Mouse (Mus musculus): Measurements from ENCODE around the gene Sntg2. TPM values are rescaled to one million over a fixed set of nuclear protein-coding genes. Genes with fewer than 3 reads are reported as not detected.
A peak's percentile ranks its signal among the peaks of the same experiment; 100 is the strongest.

Gene Sntg2
- polyA plus RNA-seq, 1 experiment from 2014 or later: 0.20 TPM

DNA sequence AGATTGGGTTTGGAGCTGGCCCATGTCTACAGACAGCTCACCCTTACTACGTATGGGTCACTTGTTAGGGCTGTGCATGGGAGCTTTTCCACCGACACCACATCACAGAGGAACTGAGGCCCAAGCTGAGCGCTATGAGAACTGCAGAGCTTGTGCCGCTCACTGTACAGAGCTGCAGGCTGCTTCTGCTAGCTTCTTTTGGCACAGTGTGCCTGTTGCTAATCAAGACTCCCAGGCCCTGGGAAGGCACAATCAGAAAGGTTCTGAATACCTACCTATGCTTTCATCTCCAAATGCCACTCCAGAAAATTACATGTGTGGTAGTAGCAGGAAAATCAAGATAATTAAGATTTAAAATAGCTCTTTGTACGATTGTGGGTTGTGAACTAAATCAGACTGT is 165.1 kb downstream of the Sntg2 start:
- TF ChIP-seq EP300 (IDR thresholded peaks at IDR 0.05; ENCODE audit: low read depth) (no peak), CTCF (IDR thresholded peaks at IDR 0.05; ENCODE audit: low read depth) (no peak)
- H3K4me2 ChIP-seq (ENCODE audit: low read depth, low read length): no peak overlapping the region
- no peak overlapping the region for H3K4me3 ChIP-seq (ENCODE audit: low read depth, low read length)
- no peaks in the 10 kb centered on the region for H3K36me3 ChIP-seq (replicated peaks; ENCODE audit: insufficient read depth, low read length)
- H3K27ac ChIP-seq (ENCODE audit: low read depth): no peak overlapping the region
- H3K4me1 ChIP-seq (ENCODE audit: insufficient read depth): no peaks in the 10 kb centered on the region
- H3K9ac ChIP-seq (replicated peaks): no peak overlapping the region
- no peak for ATAC-seq
- 0 out of 2 replicates have a peak, but pooled peaks cover 3% of the 10 kb centered on the region for H3K27me3 ChIP-seq (ENCODE audit: insufficient read depth, low read length)
- 64% methylated on average over 5 of the region's 5 CpGs for WGBS (ENCODE audit: insufficient replicate concordance)
- no peak for DNase-seq
- H3K9me3 ChIP-seq (ENCODE audit: low read length): no peaks in the 10 kb centered on the region

DNA sequence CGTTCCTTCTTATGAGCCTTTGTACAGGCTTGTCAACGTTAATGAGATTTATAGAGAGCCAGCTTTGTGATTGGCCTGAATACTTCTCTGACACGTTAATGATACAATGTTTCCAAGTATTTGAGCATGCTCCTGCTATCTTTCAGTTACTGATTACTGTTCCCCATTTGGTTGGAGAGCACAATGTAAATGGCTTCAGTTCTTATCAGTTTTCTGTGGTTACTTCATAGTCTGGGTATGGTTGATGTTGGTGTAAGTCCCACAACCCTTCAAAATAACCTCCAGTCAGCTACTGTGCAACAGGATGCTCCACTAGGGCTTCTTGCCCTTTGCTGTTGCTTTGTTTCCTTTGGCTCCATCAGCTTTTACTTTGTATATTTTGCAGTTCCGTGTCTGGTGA is 168.7 kb downstream of the Sntg2 start:
- Histone ChIP-seq H3K9ac (replicated peaks) (no peak overlapping the region), H3K36me3 (replicated peaks; ENCODE audit: insufficient read depth, low read length) (no peaks in the 10 kb centered on the region), H3K4me2 (ENCODE audit: low read depth, low read length) (no peak overlapping the region), H3K27me3 (ENCODE audit: insufficient read depth, low read length) (no peaks in the 10 kb centered on the region), H3K4me1 (ENCODE audit: insufficient read depth) (no peaks in the 10 kb centered on the region), H3K27ac (ENCODE audit: low read depth) (no peak overlapping the region), H3K9me3 (ENCODE audit: low read length) (no peaks in the 10 kb centered on the region), H3K4me3 (ENCODE audit: low read depth, low read length) (no peak overlapping the region)
- TF ChIP-seq CTCF (IDR thresholded peaks at IDR 0.05; ENCODE audit: low read depth): no peak
- TF ChIP-seq EP300 (IDR thresholded peaks at IDR 0.05; ENCODE audit: low read depth): no peak
- WGBS (ENCODE audit: insufficient replicate concordance): 51% methylated on average over 4 of the region's 4 CpGs
- no peak for ATAC-seq
- no peak for DNase-seq

GRCm38 (mm10) chr12:30202763-30203162 is 170.4 kb downstream of the Sntg2 start:
- Histone ChIP-seq H3K9ac (replicated peaks) (no peak overlapping the region), H3K36me3 (replicated peaks; ENCODE audit: insufficient read depth, low read length) (no peaks in the 10 kb centered on the region), H3K27me3 (ENCODE audit: insufficient read depth, low read length) (no peaks in the 10 kb centered on the region), H3K4me2 (ENCODE audit: low read depth, low read length) (no peak overlapping the region), H3K27ac (ENCODE audit: low read depth) (no peak overlapping the region), H3K4me1 (ENCODE audit: insufficient read depth) (no peaks in the 10 kb centered on the region), H3K4me3 (ENCODE audit: low read depth, low read length) (no peak overlapping the region), H3K9me3 (ENCODE audit: low read length) (no peaks in the 10 kb centered on the region)
- no peak for DNase-seq
- 79% methylated on average over 1 of the region's 1 CpGs for WGBS (ENCODE audit: insufficient replicate concordance)
- TF ChIP-seq CTCF (IDR thresholded peaks at IDR 0.05; ENCODE audit: low read depth) (no peak), EP300 (IDR thresholded peaks at IDR 0.05; ENCODE audit: low read depth) (no peak)
- ATAC-seq: no peak

- ATAC-seq: no peak
- TF ChIP-seq CTCF (IDR thresholded peaks at IDR 0.05; ENCODE audit: low read depth) (no peak), EP300 (IDR thresholded peaks at IDR 0.05; ENCODE audit: low read depth) (no peak)
- no peaks in the 10 kb centered on the region for H3K27me3 ChIP-seq (ENCODE audit: insufficient read depth, low read length)
- no peak overlapping the region for H3K4me3 ChIP-seq (ENCODE audit: low read depth, low read length)
- WGBS (ENCODE audit: insufficient replicate concordance): 78% methylated on average over 5 of the region's 5 CpGs
- H3K4me2 ChIP-seq (ENCODE audit: low read depth, low read length): no peak overlapping the region
- H3K27ac ChIP-seq (ENCODE audit: low read depth): no peak overlapping the region
- H3K9ac ChIP-seq (replicated peaks): no peak overlapping the region
- H3K9me3 ChIP-seq (ENCODE audit: low read length): no peaks in the 10 kb centered on the region
- DNase-seq: no peak
- no peaks in the 10 kb centered on the region for H3K36me3 ChIP-seq (replicated peaks; ENCODE audit: insufficient read depth, low read length)
- no peaks in the 10 kb centered on the region for H3K4me1 ChIP-seq (ENCODE audit: insufficient read depth)
These were observed 172.1 kb downstream of the Sntg2 start for GRCm38 (mm10) chr12:30201031-30201430.

GRCm38 (mm10) chr12:30200621-30201020 is 172.6 kb downstream of the Sntg2 start:
- H3K27ac ChIP-seq (ENCODE audit: low read depth): no peak overlapping the region
- no peak for DNase-seq
- no peak overlapping the region for H3K4me3 ChIP-seq (ENCODE audit: low read depth, low read length)
- H3K9me3 ChIP-seq (ENCODE audit: low read length): no peaks in the 10 kb centered on the region
- 80% methylated on average over 7 of the region's 7 CpGs for WGBS (ENCODE audit: insufficient replicate concordance)
- H3K36me3 ChIP-seq (replicated peaks; ENCODE audit: insufficient read depth, low read length): no peaks in the 10 kb centered on the region
- H3K27me3 ChIP-seq (ENCODE audit: insufficient read depth, low read length): no peaks in the 10 kb centered on the region
- no peak overlapping the region for H3K9ac ChIP-seq (replicated peaks)
- no peak overlapping the region for H3K4me2 ChIP-seq (ENCODE audit: low read depth, low read length)
- no peaks in the 10 kb centered on the region for H3K4me1 ChIP-seq (ENCODE audit: insufficient read depth)
- ATAC-seq: no peak
- no peak for TF ChIP-seq CTCF (IDR thresholded peaks at IDR 0.05; ENCODE audit: low read depth)
- no peak for TF ChIP-seq EP300 (IDR thresholded peaks at IDR 0.05; ENCODE audit: low read depth)

GRCm38 (mm10) chr12:30199735-30200134 is 173.4 kb downstream of the Sntg2 start:
- 29% methylated on average over 2 of the region's 2 CpGs for WGBS (ENCODE audit: insufficient replicate concordance)
- DNase-seq: no peak
- Histone ChIP-seq H3K4me1 (ENCODE audit: insufficient read depth) (no peaks in the 10 kb centered on the region), H3K36me3 (replicated peaks; ENCODE audit: insufficient read depth, low read length) (no peaks in the 10 kb centered on the region), H3K9me3 (ENCODE audit: low read length) (no peaks in the 10 kb centered on the region), H3K27me3 (ENCODE audit: insufficient read depth, low read length) (no peaks in the 10 kb centered on the region), H3K27ac (ENCODE audit: low read depth) (no peak overlapping the region), H3K4me3 (ENCODE audit: low read depth, low read length) (no peak overlapping the region), H3K4me2 (ENCODE audit: low read depth, low read length) (no peak overlapping the region), H3K9ac (replicated peaks) (no peak overlapping the region)
- no peak for ATAC-seq
- TF ChIP-seq CTCF (IDR thresholded peaks at IDR 0.05; ENCODE audit: low read depth) (peak; percentile 61), EP300 (IDR thresholded peaks at IDR 0.05; ENCODE audit: low read depth) (no peak)

- no peak overlapping the region for H3K4me2 ChIP-seq (ENCODE audit: low read depth, low read length)
- no peaks in the 10 kb centered on the region for H3K36me3 ChIP-seq (replicated peaks; ENCODE audit: insufficient read depth, low read length)
- no peak for DNase-seq
- no peak overlapping the region for H3K9ac ChIP-seq (replicated peaks)
- 63% methylated on average over 1 of the region's 1 CpGs for WGBS (ENCODE audit: insufficient replicate concordance)
- H3K4me1 ChIP-seq (ENCODE audit: insufficient read depth): no peaks in the 10 kb centered on the region
- H3K27me3 ChIP-seq (ENCODE audit: insufficient read depth, low read length): no peaks in the 10 kb centered on the region
- no peak overlapping the region for H3K4me3 ChIP-seq (ENCODE audit: low read depth, low read length)
- ATAC-seq: no peak
- no peaks in the 10 kb centered on the region for H3K9me3 ChIP-seq (ENCODE audit: low read length)
- no peak overlapping the region for H3K27ac ChIP-seq (ENCODE audit: low read depth)
- no peak for TF ChIP-seq CTCF (IDR thresholded peaks at IDR 0.05; ENCODE audit: low read depth)
- TF ChIP-seq EP300 (IDR thresholded peaks at IDR 0.05; ENCODE audit: low read depth): no peak
These were observed 174.9 kb downstream of the Sntg2 start for GRCm38 (mm10) chr12:30198250-30198649.
